In the genomic region with DNA sequence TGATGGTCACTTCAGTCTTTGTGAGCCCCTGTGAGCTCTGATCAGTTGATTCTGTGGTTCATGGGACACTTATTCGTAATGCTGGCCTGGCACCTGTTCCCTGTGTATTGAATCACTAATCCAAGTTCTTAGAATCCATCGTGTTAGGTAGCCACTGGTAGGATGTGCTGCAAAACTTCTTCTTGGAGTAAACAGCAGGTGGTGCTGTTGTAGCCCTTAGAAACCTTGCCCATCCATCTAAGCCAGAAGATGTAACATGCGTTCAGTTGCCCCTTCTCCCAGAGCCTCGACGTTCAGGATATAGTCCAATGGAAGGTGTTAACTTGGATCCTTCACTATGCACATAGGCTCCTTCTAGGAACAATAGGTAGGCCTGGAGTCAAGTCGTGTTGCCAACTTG, we compare ENCODE assay signal across 9 mouse cellular contexts. TPM values are rescaled to one million over a fixed set of nuclear protein-coding genes. Genes with fewer than 3 reads are reported as not detected.
DNase-seq lines count a peak whose midpoint lies in the region; ATAC-seq lines count a peak whose summit lies in the region.
"Had no signal": no experiment of that assay in that cellular context is flagged by ENCODE, and none has a peak within 500 bp of the region (broad histone marks: within the 10 kb centered on the region; RNA-seq: fewer than 3 reads in every experiment).

No protein-coding gene starts in this region.

- H3K4me1 ChIP-seq in kidney, embryonic 16.5 days (ENCODE audit: insufficient read depth, low read length) = peaks cover 17% of the 10 kb centered on the region
- H3K4me1 ChIP-seq in embryonic facial prominence, embryonic 13.5 days = peaks cover 19% of the 10 kb centered on the region
- peaks cover 26% of the 10 kb centered on the region for H3K4me1 ChIP-seq in neural tube, embryonic 13.5 days (replicated peaks)

- no peak overlapping the region for H3K9ac ChIP-seq in kidney, embryonic 16.5 days (replicated peaks; ENCODE audit: low read length)
- 0 out of 2 replicates have a peak overlapping the region, but pooled peaks have one; percentile 98 for H3K9ac ChIP-seq in embryonic facial prominence, embryonic 13.5 days
- no peak overlapping the region for H3K9ac ChIP-seq in neural tube, embryonic 13.5 days

- no peak overlapping the region for H3K4me3 ChIP-seq in kidney, embryonic 16.5 days (ENCODE audit: low read length)
- no peak overlapping the region for H3K4me3 ChIP-seq in embryonic facial prominence, embryonic 13.5 days
- H3K4me3 ChIP-seq in neural tube, embryonic 13.5 days = no peak overlapping the region

- no peak overlapping the region for H3K27ac ChIP-seq in kidney, embryonic 16.5 days (ENCODE audit: low read length)
- no peak overlapping the region for H3K27ac ChIP-seq in embryonic facial prominence, embryonic 13.5 days
- no peak overlapping the region for H3K27ac ChIP-seq in neural tube, embryonic 13.5 days (replicated peaks)

- no peaks in the 10 kb centered on the region for H3K27me3 ChIP-seq in kidney, embryonic 16.5 days (ENCODE audit: insufficient read depth, low read length)
- H3K27me3 ChIP-seq in embryonic facial prominence, embryonic 13.5 days = no peaks in the 10 kb centered on the region
- H3K27me3 ChIP-seq in neural tube, embryonic 13.5 days = no peaks in the 10 kb centered on the region
- H3K27me3 ChIP-seq: megakaryocyte, embryonic 14.5 days had no signal

- H3K4me2 ChIP-seq in kidney, embryonic 16.5 days (replicated peaks; ENCODE audit: low read depth, low read length) = no peak overlapping the region; the same call in 1 of the 2 replicates
- H3K4me2 ChIP-seq in embryonic facial prominence, embryonic 13.5 days = peak overlapping the region; percentile 74
- peak overlapping the region; percentile 74 for H3K4me2 ChIP-seq in neural tube, embryonic 13.5 days

- no peak for ATAC-seq in kidney, embryonic 16.5 days (ENCODE audit: low FRiP score, low TSS enrichment)
- ATAC-seq in embryonic facial prominence, embryonic 13.5 days (ENCODE audit: insufficient number of reproducible peaks, insufficient read depth, low FRiP score, low TSS enrichment, low read depth) = no peak
- no peak for ATAC-seq in neural tube, embryonic 13.5 days (ENCODE audit: low read depth)
- no peak for ATAC-seq in activated CD4-positive, CD25-positive, alpha-beta regulatory T cell, adult 4 months

- H3K36me3 ChIP-seq in kidney, embryonic 16.5 days (ENCODE audit: insufficient read depth, low read length) = peaks cover 21% of the 10 kb centered on the region
- peaks cover 33% of the 10 kb centered on the region for H3K36me3 ChIP-seq in embryonic facial prominence, embryonic 13.5 days
- H3K36me3 ChIP-seq in neural tube, embryonic 13.5 days = peaks cover 45% of the 10 kb centered on the region

- WGBS in kidney, embryonic 16.5 days = 84% methylated on average over 6 of the region's 6 CpGs
- WGBS in embryonic facial prominence, embryonic 13.5 days = 85% methylated on average over 6 of the region's 6 CpGs
- 92% methylated on average over 6 of the region's 6 CpGs for WGBS in neural tube, embryonic 13.5 days

- H3K9me3 ChIP-seq in kidney, embryonic 16.5 days (ENCODE audit: low read length) = peaks cover 3% of the 10 kb centered on the region; the same call in 1 of the 2 replicates
- H3K9me3 ChIP-seq in embryonic facial prominence, embryonic 13.5 days = no peaks in the 10 kb centered on the region; the same call in 1 of the 2 replicates
- 0 out of 2 replicates have a peak, but pooled peaks cover 6% of the 10 kb centered on the region for H3K9me3 ChIP-seq in neural tube, embryonic 13.5 days
- H3K9me3 ChIP-seq: megakaryocyte, embryonic 14.5 days had no signal

- DNase-seq in kidney, postnatal 10 days = peak; percentile 12
- peak; percentile 72 for DNase-seq in MEL-GATA-1-ER (ENCODE audit: extremely low read depth, low read depth)
- no peak for DNase-seq in cerebellum, adult 8-10 months
- no peak for DNase-seq in cerebellum, adult 9-11 months

RNA-seq across cellular contexts. Expression of gene Zfp386, which starts 2.2 kb away (rescaled TPM):
- 46.9 and 51.8 TPM in 2 replicates for polyA plus RNA-seq in kidney, embryonic 16.5 days (2015; fragmentation: Nextera tagmentation; extraction: Ambion mirVana)
- polyA plus RNA-seq in embryonic facial prominence, embryonic 13.5 days (2015; fragmentation: Nextera tagmentation; extraction: Ambion mirVana) = 51.3 and 53.3 TPM in 2 replicates
- polyA plus RNA-seq in neural tube, embryonic 13.5 days (2015; fragmentation: Nextera tagmentation; extraction: Ambion mirVana) = 53.8 and 55.8 TPM in 2 replicates
- 10 to 100 TPM; 52.8 to 59.0 TPM for polyA plus RNA-seq in activated CD4-positive, CD25-positive, alpha-beta regulatory T cell, adult 4 months (2017; shearing (Covaris generic))

RNA-seq across cellular contexts. Expression of gene Vipr2, which starts 27.8 kb away (rescaled TPM):
- 0.92 and 1.2 TPM in 2 replicates for polyA plus RNA-seq in kidney, embryonic 16.5 days (2015; fragmentation: Nextera tagmentation; extraction: Ambion mirVana)
- polyA plus RNA-seq in embryonic facial prominence, embryonic 13.5 days (2015; fragmentation: Nextera tagmentation; extraction: Ambion mirVana) = 2.2 and 2.7 TPM in 2 replicates
- polyA plus RNA-seq in neural tube, embryonic 13.5 days (2015; fragmentation: Nextera tagmentation; extraction: Ambion mirVana) = 0.50 and 0.59 TPM in 2 replicates
- polyA plus RNA-seq in activated CD4-positive, CD25-positive, alpha-beta regulatory T cell, adult 4 months (2017; shearing (Covaris generic)) = under 1 TPM; 0.50 to 0.99 TPM

Comparison
In these comparisons a context has a peak if more than half of its experiments do, and no peak if none do; other contexts are left out.
1. DNase-seq: peak in kidney, postnatal 10 days (single experiment) and MEL-GATA-1-ER (single experiment); none in cerebellum, adult 8-10 months (single experiment) and cerebellum, adult 9-11 months (single experiment).